Mouse (Mus musculus) limb, embryonic 15.5 days (tissue): Measurements from ENCODE around the gene Nkd1. TPM values are rescaled to one million over a fixed set of nuclear protein-coding genes. Genes with fewer than 3 reads are reported as not detected.

Source experiments
- polyA plus RNA-seq: library from polyadenylated mRNA; unstranded; fragments of >200 nt; fragmentation: Nextera tagmentation; extraction: Ambion mirVana; gene quantifications from 2 replicates; pipeline ENCODE4 v1.2.1, GENCODE M21; 2015

Gene Nkd1
- polyA plus RNA-seq, 1 experiment from 2014 or later = 63.5 TPM

Other genes starting within 250 kb of the Nkd1 start
- 7.3 and 8.3 TPM in 2 replicates for gene Adcy7, start 249.0 kb upstream of the Nkd1 start, polyA plus RNA-seq
- gene Brd7, start 159.2 kb upstream of the Nkd1 start, polyA plus RNA-seq = 54.4 and 63.2 TPM in 2 replicates
- 2.2 and 2.4 TPM in 2 replicates for gene Snx20, start 114.8 kb downstream of the Nkd1 start, polyA plus RNA-seq
- gene Nod2, start 126.0 kb downstream of the Nkd1 start, polyA plus RNA-seq = 0.23 and 0.29 TPM in 2 replicates
- 13.7 and 14.0 TPM in 2 replicates for gene Cyld, start 175.7 kb downstream of the Nkd1 start, polyA plus RNA-seq